Mouse (Mus musculus) liver, adult 2 months (tissue): ENCODE results near the gene Jund.

Experiments used
- CTCF ChIP-seq: fragments of 200-500 bp; IDR thresholded peaks from 2 replicates; pipeline ENCODE4 v1.5.1; 2011; ENCODE audit warnings: low read depth, low read length, control low read depth
- POLR2A ChIP-seq: fragments of 200-500 bp; IDR thresholded peaks from 2 replicates; pipeline ENCODE4 v1.6.1; 2011; ENCODE audit warnings: low read length, control low read depth; ENCODE audit not compliant: insufficient read depth; ENCODE audit errors: extremely low read depth

DNA sequence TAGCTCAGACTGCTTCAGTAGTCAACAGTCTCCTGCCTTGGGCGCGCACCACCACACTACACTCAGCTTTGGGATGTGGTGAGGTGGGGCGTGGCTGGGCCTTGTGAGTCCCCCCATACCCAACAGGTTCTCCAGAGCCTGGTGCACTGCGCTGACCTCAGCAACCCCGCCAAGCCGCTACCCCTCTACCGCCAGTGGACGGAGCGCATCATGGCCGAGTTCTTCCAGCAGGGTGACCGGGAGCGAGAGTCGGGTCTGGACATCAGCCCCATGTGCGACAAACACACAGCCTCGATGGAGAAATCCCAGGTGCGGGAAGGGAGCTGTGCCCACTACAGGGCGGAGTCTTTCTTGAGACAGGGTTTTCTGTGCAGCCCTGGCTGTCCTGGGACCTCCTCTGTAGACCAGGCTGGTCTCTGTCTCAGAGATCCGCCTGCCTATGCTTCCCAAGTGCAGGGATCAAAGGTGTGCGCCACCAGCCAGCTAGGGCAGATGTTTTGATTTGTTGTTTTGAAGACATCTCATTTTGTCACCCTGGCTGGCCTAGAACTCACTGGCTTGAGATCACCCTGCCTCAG is 50.4 kb downstream of the Jund start:
- TF ChIP-seq CTCF (no peak), POLR2A (no peak)
